Mouse (Mus musculus) B cell, adult 2 months (primary cell): ENCODE results near the gene Gabra2.

Experiments used
- DNase-seq, 2 experiments: peaks; one replicate each; pipeline ENCODE4 v3.0.0; 2022

Gene Gabra2

DNA sequence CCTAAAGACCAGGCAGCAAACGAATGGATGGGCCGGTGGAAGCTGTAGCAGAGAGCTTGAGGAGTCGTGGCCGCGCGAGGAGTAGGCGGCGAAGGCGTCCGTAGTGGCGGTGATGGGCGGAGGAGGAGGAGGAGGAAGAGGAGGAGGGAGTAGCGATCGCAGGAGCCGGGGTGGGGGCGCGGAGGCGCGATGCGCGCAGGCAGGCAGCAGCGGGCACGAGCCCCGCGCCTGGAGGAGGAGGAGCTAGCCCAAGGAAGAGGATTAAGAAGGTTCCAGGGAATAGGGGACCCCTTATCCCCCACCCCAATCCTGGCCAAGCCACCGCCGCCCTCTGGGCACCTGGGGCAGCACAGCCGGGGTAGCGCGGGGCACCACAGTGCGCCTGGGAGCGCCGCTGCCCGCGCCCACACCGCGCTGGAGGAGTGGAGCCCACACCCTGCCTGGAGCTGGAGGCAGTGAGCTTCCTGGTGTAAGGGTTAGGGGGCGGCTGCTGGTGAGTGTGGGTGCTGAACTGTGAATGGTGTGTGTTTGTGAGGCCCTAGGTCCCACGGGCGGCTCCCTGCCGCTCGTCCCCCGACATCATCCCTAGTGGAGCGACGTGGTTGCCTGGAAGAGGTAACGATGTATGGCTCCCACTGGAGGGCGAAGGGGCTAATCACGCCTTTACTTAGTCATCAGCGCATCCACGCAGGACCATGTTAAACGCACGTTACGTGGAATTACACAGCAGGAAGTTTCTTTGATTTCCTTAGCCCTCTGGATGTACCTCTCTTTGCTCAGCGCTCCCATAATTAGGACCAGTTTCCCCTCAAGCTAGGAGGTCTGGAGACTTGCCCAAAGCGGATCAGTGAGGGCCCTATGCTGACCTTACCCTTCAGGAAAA, at the start of gene Gabra2:
Gene Gabra2, minus strand, starts transcription at position 125 of the 883 bp plus-strand sequence.
- no peak for DNase-seq

DNA sequence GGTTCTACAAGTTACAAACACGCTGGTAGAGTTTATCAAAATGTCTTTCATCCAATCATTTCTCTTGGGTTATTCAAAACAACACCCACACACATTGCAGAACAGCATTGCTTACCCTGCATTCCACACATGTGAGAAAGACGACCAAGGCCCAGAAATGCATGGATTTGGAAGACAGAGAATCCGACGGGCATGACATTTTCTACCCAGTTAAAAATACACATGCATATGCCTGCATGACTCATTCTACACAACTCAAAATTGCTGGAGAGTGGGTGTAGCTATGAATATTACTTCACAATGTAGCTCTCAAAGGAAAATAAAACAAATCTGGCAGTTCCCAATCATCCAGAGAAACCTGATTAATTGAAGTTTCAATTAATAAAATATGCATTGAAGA, 41.0 kb upstream of the Gabra2 start:
- DNase-seq = no peak

DNA sequence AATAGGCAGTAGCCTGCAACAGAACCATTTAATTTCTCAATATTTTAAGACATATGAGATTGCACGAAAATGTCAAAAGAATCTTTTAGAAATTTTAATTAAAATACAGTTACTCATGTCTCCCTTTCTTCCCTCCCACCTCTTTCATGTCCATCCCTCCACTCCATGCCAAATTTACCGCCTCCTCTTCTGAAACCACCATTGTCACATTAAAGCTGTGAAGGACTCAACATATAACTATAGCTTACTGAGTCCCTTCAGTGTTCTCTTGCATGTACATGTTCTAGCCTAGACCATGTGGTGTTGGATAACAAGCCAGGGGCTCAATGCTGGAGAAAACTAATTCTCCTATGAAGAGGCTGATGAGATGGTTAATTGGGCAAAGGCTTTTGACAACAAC, 40.2 kb upstream of the Gabra2 start:
- no peak for DNase-seq

DNA sequence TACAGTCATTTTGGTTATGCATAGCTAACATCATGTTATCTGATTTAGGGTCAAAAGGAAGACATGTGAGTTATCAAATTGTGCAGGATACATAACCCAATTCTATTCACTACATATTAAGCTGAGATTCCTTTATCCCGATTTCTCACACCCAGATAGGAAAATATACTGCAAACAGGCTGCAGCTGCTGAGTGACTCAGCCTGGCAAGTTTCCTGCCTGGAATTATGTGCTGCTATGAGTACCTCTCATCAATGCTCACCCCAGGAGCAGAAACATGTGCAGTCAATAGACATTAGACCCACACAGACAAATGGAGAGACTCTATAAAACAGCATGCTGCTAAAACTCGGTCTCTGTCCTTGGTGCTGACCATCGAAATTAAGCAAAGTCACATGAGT, 32.1 kb upstream of the Gabra2 start:
- no peak for DNase-seq

DNA sequence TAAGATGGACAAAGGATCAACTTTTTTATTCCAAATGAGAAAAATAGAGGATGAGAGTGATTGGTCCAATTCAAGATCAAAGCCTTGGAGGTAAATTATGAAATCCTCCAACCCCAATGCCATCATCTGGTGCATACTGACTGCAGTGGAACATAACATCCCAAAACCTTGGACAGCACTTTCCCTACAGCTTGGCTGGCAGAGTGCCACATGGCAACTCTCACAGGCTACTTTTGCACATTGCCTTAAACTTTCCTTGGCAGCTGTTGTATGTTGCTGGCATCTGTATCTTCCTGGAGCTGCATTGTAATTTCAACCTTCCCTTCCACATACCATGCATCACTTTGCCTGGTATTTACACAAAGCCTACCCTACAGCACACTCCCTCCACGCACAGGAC, 19.6 kb upstream of the Gabra2 start:
- no peak for DNase-seq

DNA sequence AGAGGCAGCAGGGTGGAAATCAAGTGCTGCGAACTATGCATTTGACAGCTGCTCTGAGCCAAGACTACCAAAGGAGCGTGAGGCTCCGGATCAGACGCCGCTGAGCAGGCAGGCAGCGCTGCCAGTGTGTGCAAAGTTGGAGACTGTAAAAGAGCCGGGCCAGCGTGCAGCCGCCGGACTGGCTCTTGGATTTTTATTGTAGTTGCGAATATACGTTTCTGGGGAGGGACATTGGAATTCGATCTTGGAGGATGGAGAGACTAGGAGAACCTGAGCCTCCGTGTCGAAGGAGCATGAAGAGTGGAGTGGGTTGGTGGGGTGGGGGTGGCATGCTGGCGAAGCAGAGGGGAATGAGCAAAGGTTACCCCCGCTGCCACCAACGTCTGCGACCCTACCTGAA, 469 bp downstream of the Gabra2 start:
- no peak for DNase-seq

DNA sequence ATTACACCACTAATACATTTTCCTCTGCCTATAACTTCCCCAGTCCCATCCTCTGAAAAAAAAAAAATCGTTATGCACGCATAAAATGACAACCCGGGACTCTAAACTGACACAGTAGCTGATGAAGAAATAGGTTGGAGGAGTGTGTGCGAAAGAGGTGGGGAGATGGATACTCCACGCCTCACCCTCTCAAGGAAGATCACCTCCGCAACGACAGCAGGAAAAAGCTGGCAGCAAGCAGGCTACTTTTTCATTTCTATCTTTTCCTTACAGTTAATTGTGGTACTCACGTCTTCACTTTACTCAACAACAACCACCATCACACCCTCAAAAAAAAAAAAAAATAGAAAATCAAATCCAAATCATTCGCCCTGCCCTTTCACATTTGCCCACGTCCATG, 873 bp downstream of the Gabra2 start:
- no peak for DNase-seq

DNA sequence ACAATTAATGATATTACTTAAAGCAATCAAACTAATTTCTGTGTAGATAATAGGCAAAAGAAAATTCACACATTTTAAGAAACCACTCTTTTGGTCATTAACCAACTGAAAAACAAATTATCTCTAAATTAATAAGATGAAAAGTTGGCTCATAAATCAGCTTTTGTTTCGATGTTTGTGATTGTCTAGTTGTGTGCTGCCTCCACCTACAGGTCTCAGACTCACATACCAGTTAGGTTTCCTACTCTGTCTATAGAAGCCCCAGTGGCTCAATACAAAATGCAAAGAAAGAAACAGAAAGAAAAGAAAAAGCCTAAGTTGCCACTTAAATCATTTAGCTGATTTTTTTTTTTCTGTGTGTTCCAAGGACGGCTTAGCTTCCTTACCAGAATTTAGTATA, 1.8 kb downstream of the Gabra2 start:
- no peak for DNase-seq

DNA sequence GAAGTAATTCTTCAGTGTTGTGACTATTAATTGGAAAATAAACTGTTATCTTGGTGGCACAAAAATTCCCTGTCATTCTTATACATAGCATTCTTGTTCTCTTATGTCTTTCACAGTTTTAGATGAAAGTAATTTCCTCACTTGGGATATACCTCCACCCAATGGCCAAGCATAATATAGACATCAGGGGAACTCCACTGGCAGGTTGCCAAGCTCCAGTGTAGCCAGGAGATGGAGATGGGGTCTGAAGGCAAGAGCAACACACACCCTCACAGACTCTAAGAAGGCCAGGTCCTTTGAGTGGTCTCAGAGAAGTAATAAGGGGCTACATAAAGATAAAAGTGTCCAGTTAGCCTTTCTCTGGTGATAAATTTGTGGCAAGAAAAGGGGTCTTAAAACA, 3.2 kb downstream of the Gabra2 start:
- no peak for DNase-seq

DNA sequence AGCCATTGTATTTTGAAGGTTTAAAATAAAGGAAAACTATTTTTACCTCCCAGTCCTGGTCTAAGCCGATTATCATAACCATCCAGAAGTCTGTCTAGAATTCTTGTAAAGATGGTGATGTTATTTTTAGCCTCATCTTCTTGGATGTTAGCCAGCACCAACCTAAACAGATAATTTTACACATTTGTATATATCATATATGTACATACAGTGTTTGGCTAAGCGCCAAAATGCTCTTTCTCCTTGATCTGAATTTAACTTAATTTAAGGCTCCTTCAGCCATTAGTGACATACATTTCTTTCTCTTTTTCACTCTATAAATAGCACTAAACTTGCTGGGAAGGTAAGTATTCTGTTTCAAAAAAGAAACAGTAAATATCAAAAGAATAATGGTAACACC, 3.7 kb downstream of the Gabra2 start:
- DNase-seq = no peak

DNA sequence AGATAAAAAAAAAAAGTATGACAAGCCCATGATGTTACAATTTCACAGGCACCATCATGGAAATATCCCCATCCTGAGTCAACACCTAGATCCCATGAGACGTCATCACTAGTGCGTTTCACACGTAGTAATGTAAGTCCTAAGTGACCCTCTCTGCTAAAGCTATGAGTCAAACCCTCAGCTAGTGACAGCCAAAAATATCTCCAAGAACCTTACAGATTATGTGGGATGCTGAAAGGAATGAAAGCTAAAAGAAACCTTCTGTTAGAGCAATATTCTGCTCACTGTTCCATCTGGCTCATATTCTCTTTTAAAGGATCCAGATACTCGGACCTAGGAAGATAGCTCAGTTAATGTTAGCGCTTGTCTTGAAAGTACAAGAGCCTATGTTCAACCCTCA, 16.8 kb downstream of the Gabra2 start:
- no peak for DNase-seq

DNA sequence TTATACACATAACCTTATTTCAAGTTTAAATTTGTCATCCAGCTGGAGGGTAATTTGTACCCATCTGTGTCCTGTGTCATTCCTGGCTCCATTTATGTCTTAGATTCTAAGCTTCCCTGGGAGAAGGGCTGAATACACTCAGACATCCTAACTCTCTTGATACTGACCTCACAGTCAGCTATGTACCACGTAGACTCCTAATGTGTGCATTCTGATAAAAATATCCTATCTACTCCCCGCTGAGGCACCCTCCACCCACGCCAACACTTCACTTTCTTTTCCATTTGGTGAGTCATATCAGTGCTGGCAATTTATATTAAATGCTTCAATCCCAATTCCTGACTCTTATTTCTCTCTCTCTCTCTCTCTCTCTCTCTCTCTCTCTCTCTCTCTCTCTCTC, 34.0 kb downstream of the Gabra2 start:
- no peak for DNase-seq

DNA sequence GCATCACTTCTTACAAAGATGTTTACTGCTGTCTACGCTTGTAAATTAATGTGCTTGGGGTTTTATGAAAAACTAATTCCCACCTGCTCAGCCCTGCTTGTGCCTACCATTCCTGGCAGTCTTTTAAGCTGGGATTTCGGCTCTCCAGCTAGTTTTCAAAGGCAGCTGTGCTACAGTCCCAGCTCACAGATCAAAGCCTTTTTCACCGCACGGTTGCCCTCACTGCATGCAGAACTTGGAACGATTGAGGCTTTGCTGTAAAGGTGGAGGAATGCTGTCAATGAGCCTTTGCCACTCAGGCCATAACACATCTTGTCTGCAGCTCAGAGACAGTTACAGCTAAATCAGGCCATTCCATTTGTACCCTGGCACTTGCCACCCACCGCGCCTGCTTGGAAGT, 37.6 kb downstream of the Gabra2 start:
- DNase-seq = no peak

DNA sequence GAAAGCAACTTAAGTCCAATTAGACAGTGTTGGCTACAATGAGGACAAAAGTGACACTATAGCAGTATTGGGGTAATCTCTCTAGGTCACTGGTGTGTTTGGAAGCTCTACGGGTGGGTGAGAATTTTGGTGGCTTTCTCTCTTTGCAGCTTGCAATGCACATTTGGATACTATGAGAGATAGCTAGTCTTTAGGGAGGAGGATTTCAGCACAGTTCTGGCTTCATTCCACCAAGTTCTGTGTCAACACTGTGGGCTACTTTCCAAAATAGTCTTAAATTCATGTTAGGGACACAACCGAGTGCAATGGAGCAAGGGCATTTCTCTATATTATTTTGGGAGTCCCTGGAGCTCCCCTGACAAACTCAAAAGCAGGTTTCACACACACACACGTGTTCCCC, 58.3 kb downstream of the Gabra2 start:
- DNase-seq = no peak

DNA sequence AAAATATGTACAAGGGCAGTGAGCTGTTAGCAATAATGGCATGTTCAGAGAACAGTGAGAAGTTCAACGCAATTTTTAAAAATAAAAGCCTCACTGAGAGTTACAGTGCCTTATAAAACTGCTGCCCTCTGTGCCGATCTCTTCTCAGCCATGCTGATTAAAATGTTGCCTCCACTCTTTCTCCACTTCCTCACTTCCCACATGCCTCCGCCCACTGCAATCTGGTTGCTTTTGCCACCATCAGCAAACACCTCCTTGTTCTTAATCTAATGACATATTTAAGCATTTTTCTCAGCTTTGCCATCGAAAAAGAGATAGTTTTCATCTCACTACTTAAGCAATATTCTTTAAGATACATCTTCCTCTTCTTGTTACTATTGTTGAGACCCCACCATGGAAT, 69.7 kb downstream of the Gabra2 start:
- no peak for DNase-seq

DNA sequence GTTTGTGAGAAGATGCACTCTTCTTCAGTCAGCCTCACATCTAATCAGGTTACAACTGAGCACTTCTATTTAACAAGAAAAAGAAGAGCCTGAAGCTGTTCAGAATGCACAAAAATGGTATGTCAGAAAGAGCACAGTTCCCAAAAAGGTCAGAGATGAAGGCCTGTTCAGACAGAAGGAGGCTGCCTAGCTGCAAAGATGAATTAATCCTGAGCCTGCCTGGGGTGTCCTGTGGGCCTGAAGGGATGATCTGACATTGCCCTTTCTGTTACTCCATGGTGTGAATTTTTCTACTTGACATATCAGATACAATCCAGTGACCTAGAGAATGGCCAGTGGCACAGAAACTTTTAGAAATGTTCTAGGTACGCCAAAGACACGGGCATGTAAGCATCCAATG, 83.9 kb downstream of the Gabra2 start:
- DNase-seq = no peak

DNA sequence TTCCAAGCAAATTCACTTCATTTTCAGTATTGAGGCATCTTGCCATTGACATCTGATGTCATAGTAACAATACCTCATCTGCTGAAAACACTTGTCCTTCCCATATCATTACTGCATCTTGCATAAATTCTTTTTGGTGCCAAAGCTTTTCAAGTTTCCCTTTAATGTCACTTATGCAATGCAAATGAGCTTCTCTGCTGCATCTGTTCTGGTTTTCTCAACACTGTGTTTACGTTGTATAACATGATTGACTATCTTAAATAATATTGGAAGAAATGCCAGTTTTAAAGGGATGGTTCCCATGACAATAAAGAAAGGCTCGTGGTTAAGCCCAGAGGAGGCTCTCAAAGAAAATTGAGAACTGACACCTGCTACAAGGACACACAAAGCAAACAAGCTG, 84.4 kb downstream of the Gabra2 start:
- DNase-seq = no peak

DNA sequence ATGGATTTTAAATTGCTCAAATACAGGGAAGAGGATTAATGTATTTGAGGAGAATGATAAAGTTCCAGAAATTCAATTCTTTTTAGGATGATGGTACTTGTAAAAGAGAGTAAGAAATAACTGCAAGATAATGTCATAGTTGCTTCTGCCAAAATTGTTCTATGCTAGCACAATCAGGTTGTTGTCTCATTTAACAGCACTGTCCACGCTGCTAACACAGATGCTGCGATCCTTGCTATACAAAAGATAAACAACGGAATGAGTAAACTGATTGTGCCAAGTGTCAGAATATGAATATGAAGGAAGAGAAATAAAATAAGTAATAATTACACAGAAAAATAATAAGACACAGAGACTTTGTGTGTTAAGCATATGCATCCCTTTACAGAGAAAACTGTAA, 84.9 kb downstream of the Gabra2 start:
- DNase-seq = no peak

DNA sequence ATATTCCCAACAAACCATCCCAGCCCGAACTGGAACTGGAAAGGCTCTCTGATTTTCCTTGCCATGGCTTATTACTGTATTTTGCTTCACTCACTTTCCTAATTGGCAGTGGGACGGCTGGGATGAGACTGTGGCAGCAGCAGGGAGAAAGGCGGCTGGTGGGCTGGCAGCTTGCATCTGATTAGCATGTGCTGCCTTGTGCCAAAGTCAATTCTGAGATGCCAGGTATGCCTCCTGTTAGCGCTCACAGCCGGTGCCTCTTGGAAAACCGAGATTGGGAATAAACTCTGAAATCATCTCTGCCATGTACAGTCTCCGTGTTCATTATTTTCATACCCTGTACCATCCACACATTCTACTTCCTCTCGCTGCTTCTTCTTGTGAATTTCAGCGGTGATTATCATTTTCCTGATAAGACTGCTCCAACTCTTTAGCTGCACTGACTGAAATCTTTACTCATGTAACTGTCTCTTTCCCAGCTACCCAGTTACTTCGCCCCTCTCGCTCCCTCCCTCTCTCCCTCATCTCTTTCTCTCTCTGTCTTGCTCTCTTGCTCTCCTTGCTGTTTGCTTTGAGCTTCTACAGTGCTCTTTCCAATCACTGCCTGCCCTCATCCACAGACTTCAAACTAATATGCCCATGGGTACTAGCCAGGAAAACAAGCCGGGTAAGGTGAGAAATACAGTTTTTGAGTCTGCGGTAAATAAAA, 99.9 kb downstream of the Gabra2 start:
- no peak for DNase-seq

DNA sequence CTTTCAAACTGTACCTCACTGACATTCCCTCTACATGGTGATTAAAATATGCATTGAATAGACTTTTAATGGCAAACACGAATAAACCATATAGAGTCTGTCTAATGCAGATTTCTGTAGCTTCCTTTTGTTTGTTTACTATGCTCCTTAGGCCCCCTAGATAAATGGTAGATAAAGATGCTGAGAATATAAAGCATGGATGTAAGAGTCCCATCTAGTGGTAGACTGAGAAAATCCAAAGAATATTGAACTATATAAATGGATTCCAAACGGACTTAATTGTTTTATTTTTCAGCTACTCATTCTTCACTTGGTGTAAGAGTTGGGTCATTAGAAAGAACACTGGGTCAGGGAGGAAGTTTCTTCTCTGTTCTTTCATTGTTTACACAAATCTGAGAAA, 102.4 kb downstream of the Gabra2 start:
- DNase-seq = no peak

DNA sequence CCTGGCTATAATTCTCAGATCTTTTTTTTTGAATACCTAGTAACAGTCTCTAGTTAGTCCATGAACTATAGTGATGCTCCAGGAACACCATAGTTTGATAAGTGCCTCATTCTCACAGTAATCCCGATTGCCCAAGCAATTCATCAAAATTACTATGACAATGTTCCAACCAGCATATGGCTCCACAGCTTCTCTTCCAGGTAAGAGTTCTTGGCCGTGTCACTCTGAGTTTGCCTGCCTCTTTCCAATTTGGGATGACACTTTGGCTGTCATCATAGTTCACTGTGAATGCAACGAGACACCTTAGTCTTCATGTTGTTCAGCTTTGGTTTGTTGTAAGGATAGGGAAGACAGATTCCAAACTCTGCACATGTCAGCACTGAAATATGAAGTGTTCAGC, 104.8 kb downstream of the Gabra2 start:
- no peak for DNase-seq
